Mouse (Mus musculus) MEL (cell line): ENCODE measurements around the gene Tes. TPM values are rescaled to one million over a fixed set of nuclear protein-coding genes. Genes with fewer than 3 reads are reported as not detected.

Experiments used
- DNase-seq: peaks from one replicate; pipeline ENCODE4 v3.0.0; 2011; ENCODE audit warnings: low read depth, low spot score
- H3K27ac ChIP-seq: 2 replicates; pipeline ENCODE4 v1.5.1; 2012; ENCODE audit warnings: low read depth, mild to moderate bottlenecking, control low read depth, low read length, moderate library complexity; ENCODE audit not compliant: control insufficient read depth
- H3K27me3 ChIP-seq, 2 experiments: fragments of 150-350 bp in 1 of 2; sonication (generic) in 1 of 2; 2 replicates each; pipeline ENCODE4 v1.6.1; 2012; ENCODE audit warnings: low read length in 2 of 2, mild to moderate bottlenecking in 2 of 2, improper control_type of control experiment in 1 of 2, moderate library complexity in 1 of 2; ENCODE audit not compliant: insufficient read depth in 2 of 2, control insufficient read depth in 1 of 2
- H3K36me3 ChIP-seq, 2 experiments: 2 replicates each; pipeline ENCODE4 v1.6.1; 2012 to 2014; ENCODE audit warnings: low read length in 2 of 2, improper control_type of control experiment in 1 of 2, inconsistent platforms in 1 of 2, mild to moderate bottlenecking in 1 of 2; ENCODE audit not compliant: insufficient read depth in 2 of 2, control insufficient read depth in 1 of 2
- H3K4me1 ChIP-seq, 2 experiments: fragments of 150-350 bp in 1 of 2; sonication (generic) in 1 of 2; 2 replicates each; pipeline ENCODE4 v1.6.1; 2012; ENCODE audit warnings: low read length in 2 of 2, improper control_type of control experiment in 1 of 2, mild to moderate bottlenecking in 1 of 2; ENCODE audit not compliant: insufficient read depth in 2 of 2, control insufficient read depth in 1 of 2
- H3K4me3 ChIP-seq, 2 experiments: fragments of 150-350 bp in 1 of 2; sonication (generic) in 1 of 2; 2 replicates each; pipeline ENCODE4 v1.5.1; 2012; ENCODE audit warnings: low read depth in 2 of 2, low read length in 2 of 2, mild to moderate bottlenecking in 2 of 2, moderate library complexity in 2 of 2, control low read depth in 1 of 2, improper control_type of control experiment in 1 of 2; ENCODE audit not compliant: control insufficient read depth in 1 of 2, insufficient read depth in 1 of 2
- H3K79me2 ChIP-seq: 2 replicates; pipeline ENCODE4 v1.6.1; 2012; ENCODE audit warnings: mild to moderate bottlenecking, low read length, moderate library complexity; ENCODE audit not compliant: control insufficient read depth, poor library complexity, insufficient read depth
- H3K9ac ChIP-seq: 2 replicates; pipeline ENCODE4 v1.6.1; 2012; ENCODE audit warnings: low read depth, mild to moderate bottlenecking, control low read depth, low read length, moderate library complexity; ENCODE audit not compliant: control insufficient read depth, poor library complexity, severe bottlenecking
- H3K9me3 ChIP-seq: fragments of 150-350 bp; sonication (generic); replicated peaks from 2 replicates; pipeline ENCODE4 v1.6.1; 2012; ENCODE audit warnings: mild to moderate bottlenecking, low read length, improper control_type of control experiment, moderate library complexity; ENCODE audit not compliant: insufficient read depth
- CTCF ChIP-seq, 3 experiments: IDR thresholded peaks in 2 of 3; conservative IDR thresholded peaks in 1 of 3; 2 replicates each; pipeline ENCODE4 v1.5.1; 2011 to 2012; ENCODE audit warnings: low read length in 3 of 3, low read depth in 2 of 3, mild to moderate bottlenecking in 2 of 3, improper control_type of control experiment in 1 of 3, inconsistent platforms in 1 of 3, mixed read lengths in 1 of 3, moderate library complexity in 1 of 3; ENCODE audit not compliant: control insufficient read depth in 1 of 3, insufficient read depth in 1 of 3, poor library complexity in 1 of 3, severe bottlenecking in 1 of 3
- EP300 ChIP-seq, 2 experiments: IDR thresholded peaks; 2 replicates each; pipeline ENCODE4 v1.6.1; 2011; ENCODE audit warnings: improper control_type of control experiment in 2 of 2, low read length in 2 of 2, low read depth in 1 of 2, mild to moderate bottlenecking in 1 of 2
- GATA1 ChIP-seq: IDR thresholded peaks from 2 replicates; pipeline ENCODE4 v1.6.1; 2011; ENCODE audit warnings: low read depth, low read length, improper control_type of control experiment
- HCFC1 ChIP-seq: IDR thresholded peaks from 2 replicates; pipeline ENCODE4 v1.6.1; 2012; ENCODE audit warnings: low read depth, mild to moderate bottlenecking, inconsistent platforms, low read length, improper control_type of control experiment, moderate library complexity
- MYC ChIP-seq: IDR thresholded peaks from 2 replicates; pipeline ENCODE4 v1.6.1; 2011; ENCODE audit warnings: low read depth, mild to moderate bottlenecking, low read length, improper control_type of control experiment, moderate library complexity
- NRF1 ChIP-seq: IDR thresholded peaks from 2 replicates; pipeline ENCODE4 v1.6.1; 2014; ENCODE audit warnings: low read depth, mild to moderate bottlenecking, inconsistent platforms, low read length, improper control_type of control experiment, moderate library complexity; ENCODE audit not compliant: poor library complexity, insufficient read depth, severe bottlenecking
- POLR2AphosphoS2 ChIP-seq: IDR thresholded peaks from 2 replicates; pipeline ENCODE4 v1.6.1; 2011; ENCODE audit warnings: low read length, improper control_type of control experiment
- POLR2AphosphoS5 ChIP-seq: IDR thresholded peaks from 2 replicates; pipeline ENCODE4 v1.6.1; 2012; ENCODE audit warnings: low read depth, borderline replicate concordance, mild to moderate bottlenecking, inconsistent platforms, low read length, moderate library complexity, mixed read lengths
- RAD21 ChIP-seq: IDR thresholded peaks from 2 replicates; pipeline ENCODE4 v1.6.1; 2011; ENCODE audit warnings: mild to moderate bottlenecking, low read depth, low read length, improper control_type of control experiment
- SMC3 ChIP-seq: IDR thresholded peaks from 2 replicates; pipeline ENCODE4 v1.6.1; 2011; ENCODE audit warnings: low read depth, low read length, improper control_type of control experiment
- TAL1 ChIP-seq: IDR thresholded peaks from 2 replicates; pipeline ENCODE4 v1.6.1; 2012; ENCODE audit warnings: mild to moderate bottlenecking, inconsistent platforms, low read length, moderate library complexity, mixed read lengths
- TBP ChIP-seq: IDR thresholded peaks from 2 replicates; pipeline ENCODE4 v1.8.0; 2011; ENCODE audit warnings: low read depth, low read length, improper control_type of control experiment
- UBTF ChIP-seq: IDR thresholded peaks from 2 replicates; pipeline ENCODE4 v1.6.1; 2012; ENCODE audit warnings: low read depth, mild to moderate bottlenecking, inconsistent platforms, low read length, improper control_type of control experiment, moderate library complexity, borderline replicate concordance; ENCODE audit not compliant: insufficient read depth
- USF1 ChIP-seq: IDR thresholded peaks from 2 replicates; pipeline ENCODE4 v1.6.1; 2014; ENCODE audit warnings: low read depth, mild to moderate bottlenecking, inconsistent platforms, low read length, improper control_type of control experiment, moderate library complexity
- USF2 ChIP-seq, 2 experiments: IDR thresholded peaks; 2 replicates each; pipeline ENCODE4 v1.6.1; 2011 to 2012; ENCODE audit warnings: improper control_type of control experiment in 2 of 2, low read length in 2 of 2, borderline replicate concordance in 1 of 2, inconsistent platforms in 1 of 2, low read depth in 1 of 2, mild to moderate bottlenecking in 1 of 2; ENCODE audit not compliant: insufficient read depth in 1 of 2
- ZKSCAN1 ChIP-seq: IDR thresholded peaks from 2 replicates; pipeline ENCODE4 v1.6.1; 2012; ENCODE audit warnings: low read depth, mild to moderate bottlenecking, inconsistent platforms, low read length, improper control_type of control experiment, moderate library complexity
- ZNF384 ChIP-seq: IDR thresholded peaks from 2 replicates; pipeline ENCODE4 v1.6.1; 2012; ENCODE audit warnings: low read depth, mild to moderate bottlenecking, inconsistent platforms, low read length, improper control_type of control experiment
- polyA plus RNA-seq, 2 experiments: library from polyadenylated mRNA; stranded (reverse) in 1 of 2; unstranded in 1 of 2; fragments of >175 nt in 1 of 2; fragments of >200 nt in 1 of 2; gene quantifications; 2 replicates each; pipeline versions ENCODE4 v1.2.1 to v1.2.4; 2012; ENCODE audit warnings: low replicate concordance in 2 of 2, low read depth in 1 of 2; ENCODE audit not compliant: insufficient read length in 2 of 2, insufficient read depth in 1 of 2, missing spikeins in 1 of 2
- total RNA-seq: library from RNA; depleted of rRNA; stranded (reverse); fragments of 300-350 nt; gene quantifications from 2 replicates; pipeline ENCODE4 v1.2.3, GENCODE M21; 2012

Tes gene
- total and polyA plus RNA-seq, 3 experiments, result not detected

DNA sequence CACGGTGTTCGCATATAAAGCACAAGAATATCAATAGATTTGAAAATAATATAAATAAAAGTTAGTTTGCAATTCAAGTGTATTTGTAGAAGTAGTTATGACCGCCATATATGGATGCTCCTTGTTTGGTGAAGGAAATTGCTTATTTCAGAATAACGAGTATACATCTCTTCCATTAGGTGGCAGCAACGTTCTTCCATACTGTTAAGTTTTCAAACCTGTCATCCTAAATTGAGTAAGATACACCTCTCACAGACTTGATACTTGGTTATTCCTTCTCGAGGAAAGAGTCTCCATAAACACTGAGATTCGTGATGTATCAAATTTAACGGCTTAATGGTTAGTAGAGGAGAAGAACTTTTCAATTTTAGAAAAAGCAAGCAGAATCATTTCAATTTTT, 37.4 kb upstream of the Tes start:
- Histone ChIP-seq H3K27me3 (no peaks in the 10 kb centered on the region; a peak in 1 of 4 replicates), H3K9ac (no peak overlapping the region), H3K27ac (no peak overlapping the region), H3K79me2 (no peaks in the 10 kb centered on the region), H3K4me1 (no peaks in the 10 kb centered on the region), H3K9me3 (no peaks in the 10 kb centered on the region), H3K4me3 (no peak overlapping the region), H3K36me3 (no peaks in the 10 kb centered on the region)
- peak; percentile 47 for TF ChIP-seq SMC3
- TF ChIP-seq RAD21, result peak; percentile 57
- TF ChIP-seq USF1, result no peak
- no peak for TF ChIP-seq HCFC1
- TF ChIP-seq CTCF (IDR thresholded peaks at IDR 0.05 in 2 of 3, conservative IDR thresholded peaks at IDR 0.05 in 1 of 3; ENCODE audit: control insufficient read depth in 1 of 3, insufficient read depth in 1 of 3, low read depth in 2 of 3, low read length in 3 of 3, poor library complexity in 1 of 3, severe bottlenecking in 1 of 3), result peak in 2 of 3 experiments; percentile 9 to 51; a peak in 2 of 6 replicates
- DNase-seq, result peak; percentile 22

DNA sequence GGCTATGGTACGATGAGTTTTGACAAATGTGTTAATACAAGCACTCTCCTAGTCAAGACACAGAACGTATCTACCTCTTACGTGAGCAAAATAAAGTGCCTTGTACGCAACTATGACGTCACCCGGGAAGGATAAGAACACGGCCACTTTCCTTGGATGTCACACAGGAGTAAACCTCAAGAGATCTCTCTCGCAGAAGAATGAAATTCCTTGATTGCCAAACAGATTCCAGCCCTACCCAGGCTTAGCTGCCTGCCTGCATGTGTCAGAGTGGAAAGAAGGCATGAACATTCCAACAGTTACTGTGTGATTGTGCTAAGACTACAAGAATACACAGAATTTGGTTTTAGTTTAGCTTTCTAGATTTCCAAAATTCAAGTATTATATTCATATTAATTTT, 36.1 kb upstream of the Tes start:
- Histone ChIP-seq H3K27me3 (no peaks in the 10 kb centered on the region; a peak in 1 of 4 replicates), H3K4me1 (no peaks in the 10 kb centered on the region), H3K9me3 (no peaks in the 10 kb centered on the region), H3K9ac (no peak overlapping the region), H3K79me2 (no peaks in the 10 kb centered on the region), H3K27ac (no peak overlapping the region), H3K4me3 (no peak overlapping the region), H3K36me3 (no peaks in the 10 kb centered on the region)
- TF ChIP-seq NRF1, result no peak
- no peak for TF ChIP-seq POLR2AphosphoS5
- TF ChIP-seq UBTF, result no peak
- TF ChIP-seq TBP, result no peak
- no peak for TF ChIP-seq MYC
- no peak for TF ChIP-seq USF2 (IDR thresholded peaks at IDR 0.05; ENCODE audit: borderline replicate concordance in 1 of 2, insufficient read depth in 1 of 2, low read depth in 1 of 2, low read length in 2 of 2)
- no peak for TF ChIP-seq ZKSCAN1
- TF ChIP-seq ZNF384, result no peak
- TF ChIP-seq TAL1, result no peak
- no peak for TF ChIP-seq EP300 (IDR thresholded peaks at IDR 0.05; ENCODE audit: low read depth in 1 of 2, low read length in 2 of 2)
- no peak for TF ChIP-seq CTCF (IDR thresholded peaks at IDR 0.05 in 2 of 3, conservative IDR thresholded peaks at IDR 0.05 in 1 of 3; ENCODE audit: control insufficient read depth in 1 of 3, insufficient read depth in 1 of 3, low read depth in 2 of 3, low read length in 3 of 3, poor library complexity in 1 of 3, severe bottlenecking in 1 of 3)
- no peak for TF ChIP-seq GATA1
- no peak for TF ChIP-seq POLR2AphosphoS2
- TF ChIP-seq RAD21, result no peak
- no peak for DNase-seq
